Mouse (Mus musculus) neural tube, embryonic 11.5 days (tissue): Measurements from ENCODE around the gene Bnc1. TPM values are rescaled to one million over a fixed set of nuclear protein-coding genes. Genes with fewer than 3 reads are reported as not detected.

Source experiments
- ATAC-seq: fragments of 200-750 bp; cut with Nextera tagmentation; 2 replicates; pipeline ENCODE4 v1.8.0; 2017; ENCODE audit warnings: moderate number of reproducible peaks, mild to moderate bottlenecking, moderate TSS enrichment, moderate library complexity; ENCODE audit not compliant: insufficient read depth, low FRiP score, low TSS enrichment
- DNase-seq: peaks from one replicate; pipeline ENCODE4 v3.0.0-alpha.2; 2015; ENCODE audit warnings: low spot score
- H3K27ac ChIP-seq: fragments of 300-500 bp; sonication (generic); 2 replicates; pipeline ENCODE4 v1.5.1; 2014; ENCODE audit warnings: low read depth, mild to moderate bottlenecking, low read length
- H3K27me3 ChIP-seq: fragments of 300-500 bp; sonication (generic); 2 replicates; pipeline ENCODE4 v1.6.1; 2014; ENCODE audit warnings: mild to moderate bottlenecking, low read length, mixed read lengths; ENCODE audit not compliant: control insufficient read depth, insufficient read depth
- H3K36me3 ChIP-seq: fragments of 300-500 bp; sonication (generic); 2 replicates; pipeline ENCODE4 v1.6.1; 2014; ENCODE audit warnings: mild to moderate bottlenecking, low read length, moderate library complexity, mixed read lengths; ENCODE audit not compliant: control insufficient read depth, insufficient read depth
- H3K4me1 ChIP-seq: fragments of 300-500 bp; sonication (generic); 2 replicates; pipeline ENCODE4 v1.6.1; 2014; ENCODE audit warnings: low read length, mixed read lengths; ENCODE audit not compliant: control insufficient read depth, insufficient read depth
- H3K4me2 ChIP-seq: fragments of 300-500 bp; sonication (generic); 2 replicates; pipeline ENCODE4 v1.6.1; 2014; ENCODE audit warnings: low read depth, mild to moderate bottlenecking, moderate library complexity
- H3K4me3 ChIP-seq: fragments of 300-500 bp; sonication (generic); 2 replicates; pipeline ENCODE4 v1.5.1; 2014; ENCODE audit warnings: low read depth, low read length
- H3K9ac ChIP-seq: fragments of 300-500 bp; sonication (generic); 2 replicates; pipeline ENCODE4 v1.6.1; 2014; ENCODE audit warnings: mild to moderate bottlenecking, low read length
- H3K9me3 ChIP-seq: fragments of 300-500 bp; sonication (generic); 2 replicates; pipeline ENCODE4 v1.6.1; 2016; ENCODE audit warnings: low read length; ENCODE audit not compliant: control insufficient read depth
- WGBS: fragments of 180-500 bp; shearing (Covaris S2); extraction: QIAGEN DNeasy Blood & Tissue Kit; methylation state at CpG from one replicate; pipeline ENCODE4 v1.1.7; 2014; 5-methylcytosine and 5-hydroxymethylcytosine counted together
- polyA plus RNA-seq: library from polyadenylated mRNA; unstranded; fragments of >200 nt; fragmentation: Nextera tagmentation; extraction: Ambion mirVana; gene quantifications from 2 replicates; pipeline ENCODE4 v1.2.1, GENCODE M21; 2014

The Bnc1 gene
- polyA plus RNA-seq, 1 experiment from 2014 or later = 3.3 TPM

DNA sequence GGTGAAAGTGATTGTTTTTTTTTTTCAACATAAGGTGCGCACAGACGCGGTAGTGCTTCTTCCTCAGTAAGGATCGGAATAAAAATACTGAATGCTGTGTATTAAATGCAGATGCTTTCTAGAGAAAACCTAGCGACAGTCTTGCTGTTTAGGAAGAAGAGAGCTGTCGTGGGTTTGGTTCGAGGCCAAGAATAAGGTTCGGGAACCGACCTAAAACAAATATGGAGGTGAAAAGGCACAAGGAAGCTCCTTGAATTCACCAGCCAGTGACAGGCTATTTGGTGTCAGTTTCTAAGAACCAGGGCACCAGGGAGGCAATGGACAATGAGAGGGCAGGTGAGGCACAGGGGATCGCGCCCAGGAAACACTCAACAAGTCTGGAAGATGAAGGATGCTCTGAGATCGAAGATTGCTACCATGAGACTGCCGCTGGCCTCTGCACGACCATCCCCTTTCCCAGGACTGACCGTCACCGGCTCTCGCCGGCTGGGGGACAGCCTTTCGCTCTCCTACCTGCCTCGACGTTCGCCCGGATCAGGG, 59.0 kb downstream of the Bnc1 start:
- H3K4me3 ChIP-seq = peak overlapping the region; percentile 70
- DNase-seq (no peak), ATAC-seq (peak; percentile 51; the same call in 1 of the 2 replicates)
- H3K9ac ChIP-seq = peak overlapping the region; percentile 98
- no peaks in the 10 kb centered on the region for H3K27me3 ChIP-seq
- peak overlapping the region; percentile 80 for H3K4me2 ChIP-seq
- H3K27ac ChIP-seq = peak overlapping the region; percentile 95
- H3K4me1 ChIP-seq = peaks cover 13% of the 10 kb centered on the region
- WGBS = 7% methylated on average over 23 of the region's 23 CpGs
- H3K36me3 ChIP-seq = no peaks in the 10 kb centered on the region
- no peaks in the 10 kb centered on the region for H3K9me3 ChIP-seq

DNA sequence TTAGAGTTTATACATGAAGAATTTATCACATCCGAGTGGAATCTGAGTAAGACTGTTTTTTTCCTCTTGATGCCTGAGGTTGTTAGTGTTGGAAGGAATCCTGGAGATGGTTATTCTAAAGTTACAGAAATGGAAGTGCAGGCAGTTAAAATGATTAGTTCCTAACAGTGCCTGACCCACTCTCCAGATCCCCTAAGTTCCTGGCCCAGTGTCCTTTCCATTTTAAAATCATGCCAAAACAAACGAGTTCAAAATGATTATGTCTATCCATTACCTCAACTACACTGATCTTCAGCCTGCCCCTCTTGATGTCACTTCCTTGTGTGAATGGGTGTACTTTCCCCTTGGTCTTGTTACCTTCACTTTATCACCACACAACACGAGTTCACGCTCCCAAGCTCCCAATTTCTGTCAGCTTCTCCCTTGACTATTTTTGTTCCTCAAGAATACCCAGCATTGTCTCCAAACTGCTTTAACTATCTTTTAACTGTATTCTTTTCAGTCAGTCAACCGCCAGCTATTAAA, 59.5 kb downstream of the Bnc1 start:
- Histone ChIP-seq H3K27me3 (no peaks in the 10 kb centered on the region), H3K9me3 (no peaks in the 10 kb centered on the region), H3K4me2 (peak overlapping the region; percentile 80), H3K36me3 (no peaks in the 10 kb centered on the region), H3K4me1 (peaks cover 13% of the 10 kb centered on the region), H3K4me3 (peak overlapping the region; percentile 70), H3K9ac (peak overlapping the region; percentile 98), H3K27ac (no peak overlapping the region)
- DNase-seq (no peak), ATAC-seq (no peak)
- 38% methylated on average over 5 of the region's 5 CpGs for WGBS

DNA sequence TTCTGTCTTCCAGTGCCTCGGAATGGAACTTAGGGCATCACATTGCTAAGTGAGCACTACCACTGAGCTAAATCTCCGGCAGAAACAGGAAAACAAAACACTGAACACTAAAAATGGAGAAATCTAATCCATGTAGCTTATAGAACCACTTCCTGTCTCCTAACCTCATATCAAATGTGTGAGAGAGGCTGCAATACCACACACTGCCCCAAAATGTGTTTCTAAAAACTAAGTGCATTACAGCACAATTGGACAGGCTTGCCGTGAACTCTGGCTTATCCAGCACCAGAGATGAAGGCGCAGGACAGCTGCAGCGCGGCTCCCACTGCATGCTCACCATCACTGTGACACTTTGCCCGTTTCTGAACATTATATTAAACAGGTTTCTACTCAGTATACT, 63.1 kb downstream of the Bnc1 start:
- ATAC-seq (no peak), DNase-seq (no peak)
- 80% methylated on average over 7 of the region's 7 CpGs for WGBS
- Histone ChIP-seq H3K27me3 (no peaks in the 10 kb centered on the region), H3K27ac (no peak overlapping the region), H3K36me3 (no peaks in the 10 kb centered on the region), H3K4me1 (peaks cover 13% of the 10 kb centered on the region), H3K9me3 (no peaks in the 10 kb centered on the region), H3K4me3 (no peak overlapping the region), H3K9ac (no peak overlapping the region), H3K4me2 (no peak overlapping the region)

DNA sequence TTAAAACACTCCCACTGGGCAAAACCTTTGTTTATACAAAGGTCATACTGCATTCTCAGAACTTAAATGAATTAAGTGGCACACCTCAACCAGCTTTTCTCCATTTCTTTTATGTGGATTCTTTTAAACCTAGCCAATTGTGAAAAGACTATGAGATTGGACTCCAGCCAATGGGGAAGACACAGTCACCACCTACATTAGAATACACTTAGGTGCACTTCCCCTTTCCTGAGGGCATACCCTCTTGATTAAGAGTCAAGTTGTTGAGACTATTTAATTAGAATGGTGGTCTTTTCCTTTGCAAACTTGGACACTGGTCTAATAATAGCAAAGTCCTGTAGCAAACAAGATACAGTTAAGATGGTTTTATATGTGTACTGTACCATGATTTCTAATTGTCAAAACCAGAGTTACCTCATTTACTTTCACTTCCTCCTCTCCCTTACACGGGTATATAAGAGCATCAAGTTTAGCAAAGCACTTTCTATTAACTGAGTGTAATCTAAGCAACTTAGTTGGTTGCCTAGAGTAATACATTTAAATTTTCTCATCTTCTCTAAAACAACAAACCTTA, 70.6 kb downstream of the Bnc1 start:
- H3K27me3 ChIP-seq = no peaks in the 10 kb centered on the region
- no peaks in the 10 kb centered on the region for H3K9me3 ChIP-seq
- H3K27ac ChIP-seq = no peak overlapping the region
- no peaks in the 10 kb centered on the region for H3K4me1 ChIP-seq
- H3K36me3 ChIP-seq = no peaks in the 10 kb centered on the region
- ATAC-seq = no peak
- WGBS = 85% methylated on average over 1 of the region's 1 CpGs
- no peak overlapping the region for H3K9ac ChIP-seq
- H3K4me2 ChIP-seq = no peak overlapping the region
- no peak overlapping the region for H3K4me3 ChIP-seq
- no peak for DNase-seq

DNA sequence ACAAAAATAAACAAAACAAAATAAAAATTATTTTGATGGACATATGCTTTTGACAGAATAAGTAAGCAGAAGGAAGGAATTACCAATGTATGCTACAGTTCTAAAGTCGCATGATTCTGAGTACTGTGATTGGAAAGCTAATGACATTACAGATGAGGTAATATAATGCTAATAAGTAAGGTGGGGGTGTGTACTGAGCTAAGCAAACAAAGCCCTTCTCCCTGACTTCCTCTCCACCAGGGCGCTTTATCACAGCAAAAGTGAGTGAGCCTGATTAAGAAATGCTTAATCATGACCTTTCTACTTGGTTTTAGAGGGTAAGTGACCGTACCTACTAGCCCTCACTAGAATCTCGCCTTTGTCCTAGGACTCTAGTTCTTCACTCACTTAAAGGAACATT, 71.8 kb downstream of the Bnc1 start:
- WGBS = 77% methylated on average over 4 of the region's 4 CpGs
- Histone ChIP-seq H3K36me3 (no peaks in the 10 kb centered on the region), H3K9ac (no peak overlapping the region), H3K9me3 (no peaks in the 10 kb centered on the region), H3K27ac (no peak overlapping the region), H3K4me2 (no peak overlapping the region), H3K4me3 (no peak overlapping the region), H3K27me3 (no peaks in the 10 kb centered on the region), H3K4me1 (no peaks in the 10 kb centered on the region)
- no peak for ATAC-seq
- no peak for DNase-seq

DNA sequence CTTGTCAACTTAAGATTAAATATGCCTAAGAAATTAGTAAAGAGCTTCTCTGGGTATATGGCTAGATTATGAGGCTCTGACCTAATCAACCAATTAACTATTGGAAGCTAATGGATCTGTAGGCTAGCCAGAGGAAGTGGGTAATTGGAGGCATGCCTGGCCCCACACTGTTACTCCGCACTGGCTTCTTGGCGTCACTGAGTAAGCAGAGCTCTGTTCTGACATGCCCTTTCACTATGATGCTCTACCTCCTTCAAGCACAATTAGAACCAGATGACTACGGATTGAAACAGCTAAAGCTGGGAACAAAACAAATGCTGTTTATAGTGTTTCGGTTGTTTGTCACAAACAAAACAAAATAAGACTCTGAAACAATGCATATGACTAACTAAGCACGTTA, 73.8 kb downstream of the Bnc1 start:
- no peak for ATAC-seq
- WGBS = 64% methylated on average over 5 of the region's 5 CpGs
- H3K4me1 ChIP-seq = no peaks in the 10 kb centered on the region
- H3K36me3 ChIP-seq = no peaks in the 10 kb centered on the region
- no peaks in the 10 kb centered on the region for H3K27me3 ChIP-seq
- no peak for DNase-seq
- no peak overlapping the region for H3K4me3 ChIP-seq
- no peak overlapping the region for H3K4me2 ChIP-seq
- H3K9ac ChIP-seq = no peak overlapping the region
- H3K27ac ChIP-seq = no peak overlapping the region
- no peaks in the 10 kb centered on the region for H3K9me3 ChIP-seq

Other genes starting within 250 kb of the Bnc1 start
- gene Ramac, start 229.4 kb downstream of the Bnc1 start, polyA plus RNA-seq = 107 and 109 TPM in 2 replicates
- 46.4 and 46.7 TPM in 2 replicates for gene 3110040N11Rik, start 202.8 kb downstream of the Bnc1 start, polyA plus RNA-seq
- gene Btbd1, start 162.9 kb downstream of the Bnc1 start, polyA plus RNA-seq = 94.1 and 100 TPM in 2 replicates
- gene Gm10160, start 136.5 kb downstream of the Bnc1 start, polyA plus RNA-seq = not detected in 2 replicates
- gene Tm6sf1, start 133.3 kb downstream of the Bnc1 start, polyA plus RNA-seq = 13.9 and 16.8 TPM in 2 replicates
- gene Hdgfl3, start 57.8 kb downstream of the Bnc1 start, polyA plus RNA-seq = 37.5 and 40.3 TPM in 2 replicates
- gene Sh3gl3, start 181.5 kb upstream of the Bnc1 start, polyA plus RNA-seq = 25.0 and 33.8 TPM in 2 replicates